Mouse (Mus musculus): ENCODE measurements around the gene Nup85. TPM values are rescaled to one million over a fixed set of nuclear protein-coding genes. Genes with fewer than 3 reads are reported as not detected.
"Not testable (repeated sequence)": the region's sequence is repeated elsewhere in the genome, so short reads cannot be mapped to it uniquely, and the experiment has no call there.

The Nup85 gene
- polyA plus RNA-seq, 1 experiment from 2014 or later, result 277 TPM

DNA sequence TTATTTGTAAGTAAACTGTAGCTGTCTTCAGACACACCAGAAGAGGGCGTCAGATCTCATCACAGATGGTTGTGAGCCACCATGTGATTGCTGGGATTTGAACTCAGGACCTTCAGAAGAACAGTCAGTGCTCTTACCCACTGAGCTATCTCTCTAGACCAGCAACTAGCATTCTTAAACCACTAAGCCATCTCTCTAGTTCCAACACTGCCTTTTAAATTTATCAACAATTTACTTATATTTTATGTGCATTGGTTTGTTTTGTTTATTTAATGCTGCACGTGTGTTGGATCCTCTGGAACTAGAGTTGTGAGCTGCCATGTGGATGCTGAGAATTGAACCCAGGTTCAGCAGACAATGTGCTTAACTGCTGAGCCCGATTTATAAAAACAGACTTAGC lies 37.8 kb upstream of the Nup85 start:
- H3K27me3 ChIP-seq (replicated peaks; ENCODE audit: control insufficient read depth, insufficient read depth, low read length); DNase-seq (ENCODE audit: low spot score); H3K27ac ChIP-seq (ENCODE audit: low read depth, low read length); H3K4me1 ChIP-seq (replicated peaks; ENCODE audit: control insufficient read depth, insufficient read depth, low read length); H3K4me3 ChIP-seq (ENCODE audit: low read depth, low read length); ATAC-seq (replicated peaks; ENCODE audit: low FRiP score); H3K4me2 ChIP-seq; H3K9ac ChIP-seq (ENCODE audit: low read depth, low read length); H3K9me3 ChIP-seq (ENCODE audit: control insufficient read depth, low read length): not testable (repeated sequence)
- WGBS, result 77% methylated on average over 3 of the region's 3 CpGs
- peaks cover 50% of the 10 kb centered on the region for H3K36me3 ChIP-seq (ENCODE audit: control insufficient read depth, insufficient read depth, low read length)

DNA sequence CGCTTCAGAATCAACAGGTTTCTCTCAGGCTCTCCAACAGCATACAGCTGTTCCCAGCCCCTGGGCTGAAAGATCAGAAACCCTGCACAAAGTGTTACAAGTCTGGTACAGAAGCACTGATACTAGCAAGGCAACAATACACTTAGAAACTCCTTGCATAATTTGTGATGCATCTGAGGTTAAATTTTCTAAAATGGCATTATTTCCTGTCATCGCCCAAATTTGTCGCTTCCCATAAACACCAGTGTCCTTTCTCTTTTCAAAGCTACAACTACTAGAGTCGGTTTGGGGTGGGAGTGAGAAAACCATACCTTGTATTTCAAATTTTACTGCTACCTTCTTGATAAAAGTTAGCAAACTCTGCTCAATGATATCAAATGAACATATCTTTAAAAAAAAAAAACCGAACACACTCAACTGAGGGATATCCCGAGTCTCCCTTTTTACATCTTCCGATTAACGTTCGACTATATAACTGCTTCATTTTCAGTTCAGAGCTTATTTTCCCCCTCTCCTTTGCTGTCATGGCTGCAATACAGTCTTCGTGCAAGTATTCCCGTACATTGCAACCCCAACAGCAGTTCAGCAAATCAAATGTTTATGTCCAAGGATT lies 29.4 kb upstream of the Nup85 start:
- Histone ChIP-seq H3K4me2 (peak overlapping the region; percentile 88), H3K9me3 (ENCODE audit: control insufficient read depth, low read length) (no peaks in the 10 kb centered on the region), H3K4me3 (ENCODE audit: low read depth, low read length) (peak overlapping the region; percentile 99), H3K27me3 (replicated peaks; ENCODE audit: control insufficient read depth, insufficient read depth, low read length) (no peaks in the 10 kb centered on the region), H3K4me1 (replicated peaks; ENCODE audit: control insufficient read depth, insufficient read depth, low read length) (peaks cover 21% of the 10 kb centered on the region), H3K36me3 (ENCODE audit: control insufficient read depth, insufficient read depth, low read length) (peaks cover 29% of the 10 kb centered on the region), H3K9ac (ENCODE audit: low read depth, low read length) (peak overlapping the region; percentile 99), H3K27ac (ENCODE audit: low read depth, low read length) (peak overlapping the region; percentile 100)
- WGBS, result 7% methylated on average over 11 of the region's 11 CpGs
- DNase-seq (ENCODE audit: low spot score) (no peak), ATAC-seq (replicated peaks; ENCODE audit: low FRiP score) (no peak)

DNA sequence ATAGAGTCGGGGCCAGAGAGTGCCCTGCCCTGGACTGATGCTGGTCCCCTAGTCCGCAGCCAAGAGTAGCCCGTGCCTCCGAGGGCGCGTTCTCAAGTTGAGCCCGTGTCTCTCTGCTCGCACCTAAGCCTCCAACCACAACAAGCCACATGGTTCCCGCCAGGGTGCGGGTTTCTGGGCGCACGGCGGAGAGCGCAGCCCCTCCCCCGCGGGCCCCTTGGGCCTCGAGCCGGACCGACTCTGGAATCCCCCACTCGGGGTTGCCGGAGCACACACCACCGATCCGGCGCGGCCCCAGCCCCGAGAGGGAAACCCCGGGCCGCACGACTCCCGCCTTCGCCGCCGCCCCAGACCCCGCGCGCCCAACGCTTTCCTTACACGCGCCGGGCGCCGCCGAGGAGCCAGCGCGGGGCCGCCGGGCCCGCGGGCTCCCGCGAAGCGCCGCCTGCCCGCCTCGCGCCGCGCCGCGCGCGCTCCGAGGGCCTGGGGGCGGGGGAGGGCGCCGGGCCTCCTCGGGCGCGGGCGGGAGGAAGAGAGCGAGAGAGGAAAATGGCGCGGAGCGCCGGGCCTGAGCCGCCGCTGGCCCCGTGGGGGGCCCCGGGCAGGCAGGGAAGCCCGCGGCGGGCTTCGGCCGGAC lies 28.7 kb upstream of the Nup85 start:
- no peaks in the 10 kb centered on the region for H3K9me3 ChIP-seq (ENCODE audit: control insufficient read depth, low read length)
- WGBS, result under 1% methylated on average over 77 of the region's 84 CpGs
- peak overlapping the region; percentile 88 for H3K4me2 ChIP-seq
- peak overlapping the region; percentile 99 for H3K9ac ChIP-seq (ENCODE audit: low read depth, low read length)
- DNase-seq (ENCODE audit: low spot score) (peak; percentile 75), ATAC-seq (replicated peaks; ENCODE audit: low FRiP score) (peak; percentile 77)
- no peaks in the 10 kb centered on the region for H3K27me3 ChIP-seq (replicated peaks; ENCODE audit: control insufficient read depth, insufficient read depth, low read length)
- peak overlapping the region; percentile 100 for H3K27ac ChIP-seq (ENCODE audit: low read depth, low read length)
- peaks cover 26% of the 10 kb centered on the region for H3K36me3 ChIP-seq (ENCODE audit: control insufficient read depth, insufficient read depth, low read length)
- peak overlapping the region; percentile 99 for H3K4me3 ChIP-seq (ENCODE audit: low read depth, low read length)
- peaks cover 21% of the 10 kb centered on the region for H3K4me1 ChIP-seq (replicated peaks; ENCODE audit: control insufficient read depth, insufficient read depth, low read length)

DNA sequence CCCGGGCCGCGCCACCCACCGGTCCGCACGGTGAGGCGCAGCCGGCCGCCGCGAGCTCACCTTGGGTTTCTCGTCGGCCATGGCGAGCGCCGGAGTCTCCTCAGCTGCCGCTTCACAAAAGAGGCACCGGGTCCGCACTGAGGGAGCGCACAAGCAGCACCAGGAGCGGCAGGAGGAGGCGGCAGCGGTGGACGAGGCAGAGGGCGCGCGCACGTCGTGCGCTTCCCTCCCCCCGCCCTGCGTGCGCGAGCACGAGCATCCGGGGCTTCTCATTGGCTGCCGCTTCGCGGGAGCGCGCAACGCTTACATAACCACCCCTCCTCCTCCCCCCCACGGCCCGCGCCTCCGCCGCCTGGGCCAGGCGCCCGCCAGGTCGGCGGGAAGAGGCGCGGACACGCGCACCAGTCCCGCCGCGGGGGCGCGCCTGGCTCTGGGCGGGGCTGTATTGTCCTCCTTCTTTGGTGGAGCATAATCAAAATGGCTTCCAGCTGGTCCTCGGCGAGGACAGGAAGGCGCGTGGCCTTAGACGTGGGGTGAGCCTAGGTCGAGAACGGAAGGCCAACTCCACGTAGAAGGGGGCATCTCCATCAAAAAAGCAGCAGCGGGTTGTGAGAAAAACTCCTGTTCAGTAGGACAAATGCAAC lies 28.1 kb upstream of the Nup85 start, which contains the start of gene Sumo2:
TSS of gene Sumo2 (minus strand) at position 239 of the 644 bp plus-strand sequence.
- Histone ChIP-seq H3K27ac (ENCODE audit: low read depth, low read length) (peak within 1 kb of the TSS; percentile 100), H3K4me3 (ENCODE audit: low read depth, low read length) (peak within 1 kb of the TSS; percentile 99), H3K36me3 (ENCODE audit: control insufficient read depth, insufficient read depth, low read length) (peaks cover 26% of the 10 kb centered on the region), H3K9ac (ENCODE audit: low read depth, low read length) (peak within 1 kb of the TSS; percentile 99), H3K27me3 (replicated peaks; ENCODE audit: control insufficient read depth, insufficient read depth, low read length) (no peaks in the 10 kb centered on the region), H3K4me2 (peak within 1 kb of the TSS; percentile 88), H3K9me3 (ENCODE audit: control insufficient read depth, low read length) (no peaks in the 10 kb centered on the region), H3K4me1 (replicated peaks; ENCODE audit: control insufficient read depth, insufficient read depth, low read length) (peaks cover 21% of the 10 kb centered on the region)
- 1% methylated on average over 57 of the region's 70 CpGs for WGBS
- peak; percentile 98 for DNase-seq (ENCODE audit: low spot score)
- ATAC-seq (replicated peaks; ENCODE audit: low FRiP score), result peak; percentile 87

DNA sequence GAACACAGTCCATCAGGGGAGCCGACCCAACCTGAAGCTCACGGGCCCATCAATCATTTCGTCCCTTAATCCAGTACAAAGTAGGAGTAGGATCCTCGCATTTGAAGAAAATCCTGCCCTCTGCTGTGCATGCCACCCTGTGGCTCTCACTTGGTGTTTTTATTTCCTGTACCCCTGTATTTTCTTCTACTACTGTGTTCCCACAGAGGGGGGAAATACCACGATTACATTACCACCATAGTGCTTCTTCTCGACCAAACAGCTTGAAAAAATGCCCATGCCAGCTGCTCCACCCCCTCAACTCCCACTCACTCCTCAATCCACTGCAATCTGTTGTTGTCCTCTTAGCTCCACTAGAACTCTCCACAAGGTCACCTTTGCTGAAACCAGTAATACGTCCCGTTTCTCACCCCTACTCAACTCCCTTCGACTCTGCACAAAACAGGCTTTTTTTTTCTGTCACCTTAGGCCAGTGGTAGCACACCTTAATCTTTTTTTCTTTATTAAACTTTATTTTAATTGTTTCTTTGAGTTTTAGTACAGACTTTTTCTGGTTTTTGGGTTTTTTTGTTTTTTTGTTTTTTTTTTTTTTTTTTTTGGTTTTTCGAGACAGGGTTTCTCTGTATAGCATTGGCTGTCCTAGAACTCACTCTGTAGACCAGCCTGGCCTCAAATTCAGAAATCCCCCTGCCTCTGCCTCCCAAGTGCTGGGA lies 27.2 kb upstream of the Nup85 start:
- Histone ChIP-seq H3K27ac (ENCODE audit: low read depth, low read length) (peak overlapping the region; percentile 100), H3K27me3 (replicated peaks; ENCODE audit: control insufficient read depth, insufficient read depth, low read length) (no peaks in the 10 kb centered on the region), H3K9ac (ENCODE audit: low read depth, low read length) (peak overlapping the region; percentile 20), H3K4me2 (peak overlapping the region; percentile 88), H3K4me3 (ENCODE audit: low read depth, low read length) (peak overlapping the region; percentile 99; the same call in 1 of the 2 replicates), H3K4me1 (replicated peaks; ENCODE audit: control insufficient read depth, insufficient read depth, low read length) (peaks cover 21% of the 10 kb centered on the region), H3K36me3 (ENCODE audit: control insufficient read depth, insufficient read depth, low read length) (peaks cover 20% of the 10 kb centered on the region), H3K9me3 (ENCODE audit: control insufficient read depth, low read length) (no peaks in the 10 kb centered on the region)
- 88% methylated on average over 10 of the region's 10 CpGs for WGBS
- DNase-seq (ENCODE audit: low spot score), result no peak
- no peak for ATAC-seq (replicated peaks; ENCODE audit: low FRiP score)

DNA sequence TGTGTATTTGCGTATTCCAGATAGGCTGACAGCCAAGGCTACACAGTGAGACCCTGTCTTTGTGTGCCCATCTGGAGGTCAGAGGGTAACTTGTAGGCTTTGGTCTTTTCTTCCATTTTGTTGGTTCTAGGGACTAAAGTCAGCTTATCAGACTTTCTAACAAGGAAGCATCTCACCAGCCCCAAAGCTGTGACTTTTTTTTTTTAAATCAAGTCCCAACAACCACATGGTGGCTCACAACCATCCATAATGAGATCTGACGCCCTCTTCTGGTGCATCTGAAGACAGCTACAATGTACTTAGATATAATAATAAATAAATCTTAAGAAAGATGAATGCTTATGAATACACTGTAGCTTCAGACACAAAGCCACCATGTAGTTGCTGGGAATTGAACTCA lies 26.2 kb upstream of the Nup85 start:
- Histone ChIP-seq H3K4me1 (replicated peaks; ENCODE audit: control insufficient read depth, insufficient read depth, low read length) (peaks cover 19% of the 10 kb centered on the region), H3K9me3 (ENCODE audit: control insufficient read depth, low read length) (no peaks in the 10 kb centered on the region), H3K4me3 (ENCODE audit: low read depth, low read length) (no peak overlapping the region), H3K27ac (ENCODE audit: low read depth, low read length) (no peak overlapping the region), H3K4me2 (no peak overlapping the region), H3K36me3 (ENCODE audit: control insufficient read depth, insufficient read depth, low read length) (peaks cover 11% of the 10 kb centered on the region), H3K9ac (ENCODE audit: low read depth, low read length) (no peak overlapping the region), H3K27me3 (replicated peaks; ENCODE audit: control insufficient read depth, insufficient read depth, low read length) (no peaks in the 10 kb centered on the region)
- ATAC-seq (replicated peaks; ENCODE audit: low FRiP score) (no peak), DNase-seq (ENCODE audit: low spot score) (no peak)
- 48% methylated on average over 2 of the region's 2 CpGs for WGBS

DNA sequence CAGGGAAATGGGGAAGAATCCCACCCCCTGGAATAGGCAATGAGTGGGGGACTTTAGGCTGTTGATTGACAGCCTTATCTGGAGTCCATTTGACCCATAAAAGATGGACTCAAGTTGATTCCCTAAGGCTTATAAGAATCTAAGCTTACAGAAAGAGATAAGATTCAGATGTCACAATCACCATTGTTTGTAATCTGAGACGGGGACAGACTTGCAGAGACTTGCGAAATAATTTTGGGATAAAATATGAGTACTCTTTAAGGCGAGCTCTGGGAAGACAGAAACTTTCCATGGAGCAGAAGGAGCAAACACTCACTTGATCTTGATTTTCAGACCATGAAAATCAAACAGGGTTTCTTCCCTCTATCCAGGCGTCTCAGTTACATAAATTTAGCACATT lies 20.7 kb upstream of the Nup85 start:
- Histone ChIP-seq H3K4me2 (no peak overlapping the region), H3K27ac (ENCODE audit: low read depth, low read length) (no peak overlapping the region), H3K9me3 (ENCODE audit: control insufficient read depth, low read length) (no peaks in the 10 kb centered on the region), H3K9ac (ENCODE audit: low read depth, low read length) (no peak overlapping the region), H3K4me3 (ENCODE audit: low read depth, low read length) (no peak overlapping the region), H3K4me1 (replicated peaks; ENCODE audit: control insufficient read depth, insufficient read depth, low read length) (no peaks in the 10 kb centered on the region), H3K27me3 (replicated peaks; ENCODE audit: control insufficient read depth, insufficient read depth, low read length) (no peaks in the 10 kb centered on the region), H3K36me3 (ENCODE audit: control insufficient read depth, insufficient read depth, low read length) (no peaks in the 10 kb centered on the region)
- ATAC-seq (replicated peaks; ENCODE audit: low FRiP score), result no peak
- WGBS, result 67% methylated on average over 4 of the region's 4 CpGs
- DNase-seq (ENCODE audit: low spot score), result no peak

DNA sequence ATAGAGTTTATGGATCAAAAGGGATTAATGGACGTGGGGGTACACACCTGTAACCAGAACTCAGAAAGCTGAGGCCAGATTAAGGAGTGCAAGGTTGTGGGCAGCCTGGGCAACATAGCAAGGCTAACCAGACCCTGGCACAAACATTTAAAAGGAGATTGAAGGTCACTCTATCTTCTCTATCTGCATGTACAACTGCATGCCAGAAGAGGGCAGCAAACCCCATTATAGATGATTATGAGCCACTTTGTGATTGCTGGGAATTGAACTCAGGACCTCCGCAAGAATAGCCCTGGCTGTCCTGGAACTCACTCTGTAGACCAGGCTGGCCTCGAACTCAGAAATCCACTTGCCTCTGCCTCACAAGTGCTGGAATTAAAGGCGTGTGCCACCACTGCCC lies 11.5 kb upstream of the Nup85 start:
- 61% methylated on average over 4 of the region's 4 CpGs for WGBS
- Histone ChIP-seq H3K27me3 (replicated peaks; ENCODE audit: control insufficient read depth, insufficient read depth, low read length) (no peaks in the 10 kb centered on the region), H3K36me3 (ENCODE audit: control insufficient read depth, insufficient read depth, low read length) (no peaks in the 10 kb centered on the region), H3K27ac (ENCODE audit: low read depth, low read length) (no peak overlapping the region), H3K4me3 (ENCODE audit: low read depth, low read length) (no peak overlapping the region), H3K9me3 (ENCODE audit: control insufficient read depth, low read length) (no peaks in the 10 kb centered on the region), H3K4me1 (replicated peaks; ENCODE audit: control insufficient read depth, insufficient read depth, low read length) (no peaks in the 10 kb centered on the region), H3K4me2 (no peak overlapping the region), H3K9ac (ENCODE audit: low read depth, low read length) (no peak overlapping the region)
- no peak for DNase-seq (ENCODE audit: low spot score)
- no peak for ATAC-seq (replicated peaks; ENCODE audit: low FRiP score)

All from liver, embryonic 11.5 days (tissue).